Mouse (Mus musculus) heart, postnatal 14 days (tissue): ENCODE results near the gene Rhd. TPM values are rescaled to one million over a fixed set of nuclear protein-coding genes. Genes with fewer than 3 reads are reported as not detected.
A peak's percentile ranks its signal among the peaks of the same experiment; 100 is the strongest.
"Not testable (repeated sequence)": the region's sequence is repeated elsewhere in the genome, so short reads cannot be mapped to it uniquely, and the experiment has no call there.

Source experiments
- DNase-seq, 2 experiments: peaks; one replicate each; pipeline ENCODE4 v3.0.0; 2021 to 2022
- intact Hi-C: fragments of 180-260 bp; cut with DNase I; formaldehyde crosslinking; loops from one replicate; pipeline ENCODE4 v1.15.1; 2025
- long read RNA-seq, 2 experiments: library from polyadenylated mRNA; stranded (forward); transcript quantifications; one replicate each; pipeline ENCODE4 v2.0.0; 2021
- total RNA-seq, 2 experiments: library from RNA; stranded (reverse); gene quantifications; 2 replicates each; pipeline ENCODE4 v1.2.3; 2021

The Rhd gene
- 1 to 10 TPM; 2.5 TPM for total RNA-seq
- long read RNA-seq, experiment 1, partial matches to known transcripts, result 0 of 1 reads
- long read RNA-seq, experiment 1, other reads (novel, unspliced or antisense), result 1 of 1 reads
- long read RNA-seq, experiment 2, partial matches to known transcripts, result 0 of 4 reads
- long read RNA-seq, experiment 2, other reads (novel, unspliced or antisense), result 2 of 4 reads

DNA sequence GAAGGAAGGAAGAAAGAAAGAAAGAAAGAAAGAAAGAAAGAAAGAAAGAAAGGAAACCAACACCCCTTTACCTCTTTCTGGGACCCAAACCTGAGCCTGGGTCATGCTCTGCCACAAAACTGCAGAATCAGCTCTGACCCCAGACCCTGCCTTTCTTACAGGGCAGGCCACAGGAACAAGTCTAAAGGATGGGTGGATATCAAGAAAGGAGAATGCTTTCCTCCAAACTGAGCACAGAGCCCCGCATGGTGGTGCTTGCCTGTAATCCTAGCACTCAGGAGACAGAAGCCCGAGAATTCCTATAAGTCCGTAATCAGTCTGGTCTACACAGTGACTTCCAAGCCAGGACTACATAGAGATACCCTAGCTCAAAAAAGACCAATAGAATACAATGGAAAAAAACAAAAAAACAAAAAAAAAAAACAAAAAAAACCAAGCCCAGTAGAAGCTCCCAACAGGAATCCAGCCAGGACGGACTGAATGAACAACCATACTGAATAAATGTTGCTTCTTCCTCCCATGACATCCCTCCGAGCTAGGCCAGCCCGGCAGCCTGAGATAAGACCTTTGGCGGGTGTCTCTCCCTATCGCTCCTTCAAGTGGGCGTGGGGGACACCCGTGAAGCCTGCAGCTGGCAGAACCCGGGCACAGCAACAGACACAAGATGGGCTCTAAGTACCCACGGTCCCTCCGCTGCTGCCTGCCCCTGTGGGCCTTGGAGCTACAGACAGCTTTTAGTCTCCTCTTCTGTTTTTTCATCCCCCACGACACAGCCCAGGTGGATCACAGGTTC, at the start of gene Rhd:
Gene Rhd (plus strand): TSS at position 600 of the 793 bp plus-strand sequence.
- DNase-seq, result no peak
- intact Hi-C loops, result no loop called here

DNA sequence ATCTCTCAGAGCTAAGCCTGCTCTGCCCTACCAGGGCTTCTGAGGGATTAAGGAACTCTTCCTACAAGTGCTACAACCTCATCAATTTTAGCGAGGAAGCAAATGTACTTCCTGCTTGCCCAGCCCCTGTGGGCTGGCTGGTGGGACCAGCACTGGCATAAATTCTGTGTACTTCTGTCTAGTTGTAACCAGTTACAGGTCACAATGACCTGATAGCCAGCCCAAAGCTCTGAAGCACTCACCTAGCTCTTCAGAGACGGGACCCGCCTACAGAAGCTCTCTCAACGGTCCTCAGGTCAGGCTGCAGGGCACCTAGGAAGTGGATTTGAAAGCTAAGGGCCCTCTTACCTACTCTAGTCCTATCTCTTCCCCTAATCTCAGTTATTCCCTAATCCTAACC, 46.6 kb upstream of the Rhd start:
- DNase-seq, result no peak
- intact Hi-C loops, result no loop called here

DNA sequence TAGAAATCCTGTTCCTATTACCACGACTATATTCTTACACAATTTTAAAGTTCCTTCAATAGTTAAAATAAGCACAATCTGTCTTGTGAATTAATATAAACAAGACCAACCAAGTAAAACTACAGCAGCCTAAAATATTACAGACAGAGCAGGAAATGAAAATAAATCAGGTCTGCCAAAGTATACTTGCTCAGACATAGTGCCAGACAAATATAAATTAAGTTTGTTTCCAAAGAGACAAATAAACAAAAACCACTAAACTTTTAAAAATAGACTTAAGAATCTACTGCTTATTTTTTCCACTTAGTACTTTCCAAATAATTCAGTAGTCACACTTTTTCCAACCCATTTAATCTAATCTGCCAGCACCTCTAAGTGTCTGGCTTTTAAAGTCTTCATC, 43.3 kb upstream of the Rhd start:
- intact Hi-C loops, result loop anchor here (5.0 kb wide), 1 partner anchor 56 kb away; no protein-coding TSS in a partner anchor
- DNase-seq, result no peak

DNA sequence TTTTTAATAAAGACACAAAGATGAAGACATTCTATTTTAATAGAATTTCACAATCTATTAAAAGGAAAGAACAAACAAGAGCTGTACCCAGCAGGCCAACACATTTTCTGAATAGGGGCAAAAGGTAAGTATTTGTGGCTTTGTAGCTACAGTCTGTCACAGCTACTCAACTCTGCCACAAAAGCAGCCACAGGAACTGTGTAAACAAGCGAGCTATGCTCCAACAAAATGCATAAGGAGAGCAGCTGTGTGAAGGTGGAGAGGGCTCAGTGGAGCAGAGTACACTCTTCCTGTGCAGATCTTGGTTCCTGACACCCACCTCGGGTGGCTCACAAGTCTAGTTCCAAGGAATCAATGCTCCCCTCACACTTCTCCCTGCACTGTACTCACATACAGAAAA, 40.8 kb upstream of the Rhd start:
- DNase-seq, result no peak
- intact Hi-C loops, result loop anchor here (5.0 kb wide), 1 partner anchor 54 kb away; no protein-coding TSS in a partner anchor

DNA sequence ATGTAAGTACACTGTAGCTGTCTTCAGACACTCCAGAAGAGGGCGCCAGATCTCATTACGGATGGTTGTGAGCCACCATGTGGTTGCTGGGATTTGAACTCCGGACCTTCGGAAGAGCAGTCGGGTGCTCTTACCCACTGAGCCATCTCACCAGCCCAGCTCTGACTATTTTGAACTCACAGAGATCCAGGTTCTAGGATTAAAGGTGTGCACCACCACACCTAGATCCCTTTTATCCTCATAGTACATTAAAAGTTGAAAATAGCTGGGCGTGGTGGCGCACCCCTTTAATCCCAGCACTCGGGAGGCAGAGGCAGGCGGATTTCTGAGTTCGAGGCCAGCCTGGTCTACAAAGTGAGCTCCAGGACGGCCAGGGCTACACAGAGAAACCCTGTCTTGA, 38.5 kb upstream of the Rhd start:
- DNase-seq, intact Hi-C loops: not testable (repeated sequence)

DNA sequence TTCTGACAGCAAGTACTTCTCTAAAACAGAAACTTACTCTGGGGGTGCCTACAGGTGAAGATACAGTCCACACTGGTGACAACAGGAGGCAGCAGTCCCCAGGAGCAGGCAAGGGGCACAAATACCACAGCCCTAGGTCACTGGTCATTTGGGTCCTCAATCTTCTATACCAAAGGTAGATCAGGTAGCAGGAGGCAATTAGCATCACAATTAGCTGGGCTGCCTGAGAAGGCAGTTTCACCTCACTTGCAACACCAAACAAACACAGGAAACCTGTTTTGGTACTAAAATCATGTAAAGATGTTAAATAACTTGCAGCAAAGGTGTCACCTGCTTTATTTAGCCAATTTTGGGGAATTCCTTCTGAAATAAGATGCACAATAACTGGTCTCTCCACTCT, 38.0 kb upstream of the Rhd start:
- DNase-seq, result no peak
- intact Hi-C loops, result no loop called here

DNA sequence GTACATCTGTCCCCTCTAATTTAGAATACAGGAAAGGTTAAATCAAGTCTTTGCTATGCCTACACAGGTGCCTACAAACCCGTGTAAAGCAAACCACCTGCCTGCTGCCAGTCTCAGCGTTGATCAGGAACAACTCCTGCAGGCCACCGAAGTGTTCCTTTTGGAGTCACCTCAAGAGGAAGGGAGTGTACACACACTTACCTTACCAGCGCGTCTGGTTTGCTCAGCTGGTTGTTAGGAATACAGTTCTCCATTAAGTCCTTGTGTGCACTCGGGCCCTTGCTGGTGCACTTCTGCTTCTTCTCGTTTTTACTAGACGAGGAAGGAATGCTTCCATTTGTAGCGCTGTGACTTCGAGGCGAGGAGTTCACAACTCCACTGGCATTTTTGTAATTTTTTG, 36.5 kb upstream of the Rhd start:
- intact Hi-C loops, result no loop called here
- DNase-seq, result no peak

DNA sequence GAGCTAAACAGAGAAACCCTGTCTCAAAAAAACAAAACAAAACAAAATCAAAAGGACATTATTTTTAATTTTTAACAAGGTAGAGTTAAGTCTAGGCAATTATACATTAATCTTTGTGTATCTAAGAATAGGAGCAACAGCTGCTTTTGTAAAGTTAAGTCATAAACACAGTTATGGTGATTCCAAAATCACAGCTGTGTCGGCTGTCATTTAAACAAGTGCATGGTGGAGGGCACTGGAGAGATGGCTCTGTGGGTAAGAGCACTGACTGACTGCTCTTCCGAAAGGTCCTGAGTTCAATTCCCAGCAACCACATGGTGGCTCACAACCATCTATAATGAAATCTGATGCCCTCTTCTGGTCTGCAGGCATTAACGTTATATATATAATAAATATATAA, 32.4 kb upstream of the Rhd start:
- intact Hi-C loops, result no loop called here

DNA sequence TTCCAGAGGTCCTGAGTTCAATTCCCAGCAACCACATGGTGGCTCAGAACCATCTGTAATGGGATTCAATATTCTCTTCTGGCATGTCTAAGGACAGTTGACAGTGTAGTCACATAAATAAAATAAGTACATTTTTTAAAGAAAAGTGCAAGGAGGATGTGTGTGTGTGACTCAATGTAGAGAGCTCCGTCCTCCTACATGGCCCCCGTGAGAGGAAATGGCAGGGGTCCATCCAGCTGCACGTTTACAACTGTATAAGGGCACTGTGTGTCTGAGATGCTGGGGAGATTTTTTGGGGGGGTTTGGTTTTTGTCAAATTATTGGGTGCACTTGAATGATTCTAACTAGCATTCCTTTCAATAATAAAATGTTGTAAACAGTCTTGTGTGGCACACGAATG, 28.9 kb upstream of the Rhd start:
- intact Hi-C loops, result no loop called here
- no peak for DNase-seq

More for the DNA sequence above, 32.4 kb upstream of the Rhd start:
- DNase-seq, result no peak

DNA sequence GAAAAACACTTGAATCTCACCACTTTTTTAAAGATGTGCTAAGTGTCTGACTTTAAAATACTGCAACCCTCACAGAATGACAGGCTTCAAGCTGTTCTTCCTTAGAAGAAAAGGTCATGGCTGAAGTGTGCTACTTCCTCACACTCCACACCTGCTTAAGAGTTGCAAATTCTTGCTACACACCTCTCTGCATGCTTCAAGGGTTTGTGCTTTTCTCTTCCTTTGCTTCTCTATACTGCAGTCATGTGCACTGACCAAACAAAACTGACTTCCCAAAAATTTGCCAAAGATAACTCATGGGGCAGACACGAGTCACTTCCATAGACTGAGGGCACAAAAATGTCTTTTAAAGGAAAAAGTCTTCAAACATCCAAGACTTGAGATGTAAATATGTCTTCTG, 26.1 kb upstream of the Rhd start:
- no peak for DNase-seq
- intact Hi-C loops, result no loop called here

DNA sequence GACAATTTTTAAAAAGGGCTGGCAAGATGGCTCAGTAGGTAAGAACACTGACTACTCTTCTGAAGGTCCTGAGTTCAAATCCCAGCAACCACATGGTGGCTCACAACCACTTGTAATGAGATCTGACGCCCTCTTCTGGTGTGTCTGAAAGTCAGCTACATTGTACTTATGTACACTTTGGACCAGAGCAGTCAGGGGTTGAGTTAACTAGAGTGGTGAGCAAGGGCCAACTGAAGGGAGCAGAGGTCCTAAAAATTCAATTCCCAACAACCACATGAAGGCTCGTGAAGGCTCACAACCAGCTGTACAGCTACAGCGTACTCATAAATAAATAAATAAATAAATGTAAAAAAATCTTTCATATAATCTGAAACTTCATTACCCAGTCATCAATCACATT, 25.6 kb upstream of the Rhd start:
- intact Hi-C loops, DNase-seq: not testable (repeated sequence)

DNA sequence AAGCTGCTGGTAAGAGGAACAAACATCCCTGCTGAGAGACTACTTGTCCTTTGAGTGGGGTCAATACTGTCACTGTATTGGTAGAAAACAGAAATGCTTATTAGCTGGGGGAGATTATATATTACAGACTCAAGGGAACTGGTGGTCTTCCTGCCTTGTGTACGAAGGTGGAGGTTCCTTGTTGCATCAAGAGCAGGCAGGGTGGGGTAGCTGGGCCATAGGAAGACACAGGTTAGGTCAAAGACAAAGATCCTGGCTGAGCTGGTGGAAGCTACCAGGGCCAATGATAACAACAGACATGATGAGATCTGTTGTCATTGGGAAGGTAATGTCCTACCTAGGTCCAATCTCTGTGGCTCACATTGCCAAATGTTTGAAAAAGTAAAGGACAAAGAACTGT, 24.1 kb upstream of the Rhd start:
- intact Hi-C loops, result no loop called here
- DNase-seq, result no peak

DNA sequence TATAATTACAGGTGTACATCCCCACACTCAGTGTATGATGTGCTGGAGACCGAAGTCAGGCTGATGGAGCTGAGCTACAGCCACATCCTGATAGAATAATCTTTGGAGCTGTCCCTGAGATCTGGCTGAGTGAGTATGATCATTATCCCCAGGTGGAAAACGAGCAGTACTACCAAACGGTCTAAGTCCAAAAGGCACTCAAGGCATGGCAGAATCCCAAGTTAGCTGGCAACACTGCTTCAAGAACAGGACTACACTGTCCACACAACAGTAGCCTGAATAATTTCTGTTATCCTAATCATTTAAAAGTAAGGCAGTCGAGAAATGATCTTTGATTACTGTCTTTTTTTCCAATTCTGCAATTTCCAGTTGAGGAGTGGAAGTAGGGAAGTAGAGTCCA, 20.8 kb upstream of the Rhd start:
- DNase-seq, result no peak
- intact Hi-C loops, result no loop called here

DNA sequence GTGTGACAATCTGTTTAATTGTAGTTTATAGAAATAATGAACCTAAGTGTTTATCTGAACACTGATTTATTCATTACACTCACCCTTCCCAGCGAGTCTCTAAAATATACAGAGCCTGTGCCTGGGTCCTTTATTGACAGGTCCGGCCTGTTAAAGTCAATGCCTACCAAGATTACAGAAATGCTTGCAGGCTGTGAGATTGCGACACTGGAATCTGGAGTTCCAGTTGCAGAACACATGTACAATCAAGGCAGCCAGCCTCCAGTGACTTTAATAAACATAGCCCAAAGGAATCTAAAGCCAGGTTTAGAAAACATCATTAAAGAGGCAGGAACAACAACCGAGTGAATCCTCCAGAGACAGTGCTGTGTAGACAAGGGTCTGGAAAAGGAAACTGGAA, 16.7 kb upstream of the Rhd start:
- no peak for DNase-seq
- intact Hi-C loops, result no loop called here

DNA sequence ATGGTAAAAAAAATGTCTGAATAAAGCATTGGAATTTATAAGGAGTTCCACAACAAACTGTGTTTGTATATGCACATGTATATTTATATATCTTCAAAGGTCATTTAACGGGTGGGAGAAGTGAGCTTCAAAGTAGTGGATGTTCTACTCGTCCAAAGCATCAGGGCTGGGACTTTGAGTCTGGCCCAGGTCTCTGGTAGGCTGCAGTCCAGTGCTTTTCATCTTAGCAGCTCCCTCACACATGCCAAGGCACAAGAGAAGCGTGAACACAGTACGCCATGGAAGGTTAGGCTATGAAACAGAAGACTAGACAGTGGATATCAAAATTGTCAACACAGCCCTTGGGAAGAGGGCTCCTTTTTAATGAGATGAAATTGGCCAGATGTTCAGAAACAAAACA, 13.8 kb upstream of the Rhd start:
- intact Hi-C loops, result no loop called here

DNA sequence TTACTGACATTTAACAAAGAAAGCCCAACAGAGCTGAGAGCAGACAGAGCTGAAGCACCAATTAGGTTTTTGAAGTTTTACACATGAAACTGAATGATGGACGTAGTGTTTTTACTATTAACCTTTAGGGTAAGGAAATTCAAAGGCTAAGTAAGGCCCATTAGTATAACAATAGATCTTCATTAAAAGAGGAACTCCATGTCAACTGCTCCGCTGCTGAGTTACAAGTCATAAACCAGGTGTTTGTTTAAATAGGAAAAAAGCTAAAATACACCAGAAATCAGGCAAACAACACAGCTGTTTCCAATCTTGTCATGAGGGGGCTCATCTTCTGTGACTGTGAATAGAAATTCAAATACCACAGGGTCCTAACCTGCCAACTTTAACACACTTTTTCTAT, 13.1 kb upstream of the Rhd start:
- intact Hi-C loops, result no loop called here
- DNase-seq, result no peak

More for the DNA sequence above, 13.8 kb upstream of the Rhd start:
- DNase-seq, result no peak

DNA sequence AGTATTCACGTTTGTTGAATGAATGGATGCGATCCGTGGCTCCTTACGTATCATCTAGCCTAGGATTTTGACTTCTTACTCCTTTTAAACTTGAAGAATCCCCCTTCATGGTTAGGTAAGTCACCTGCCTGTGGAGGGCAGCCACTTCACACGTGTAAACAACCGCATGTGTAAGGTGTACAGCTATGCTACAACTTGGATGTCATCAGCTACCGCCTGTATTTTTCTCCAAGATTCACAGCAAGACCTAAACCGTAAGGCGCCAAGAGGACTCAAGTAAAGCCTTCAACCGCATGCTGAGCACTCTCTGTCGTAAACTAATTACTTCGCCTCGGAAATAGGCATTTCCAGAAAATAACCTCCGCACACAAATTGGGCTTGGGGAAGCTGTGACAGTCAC, 12.5 kb upstream of the Rhd start:
- intact Hi-C loops, result no loop called here
- no peak for DNase-seq

DNA sequence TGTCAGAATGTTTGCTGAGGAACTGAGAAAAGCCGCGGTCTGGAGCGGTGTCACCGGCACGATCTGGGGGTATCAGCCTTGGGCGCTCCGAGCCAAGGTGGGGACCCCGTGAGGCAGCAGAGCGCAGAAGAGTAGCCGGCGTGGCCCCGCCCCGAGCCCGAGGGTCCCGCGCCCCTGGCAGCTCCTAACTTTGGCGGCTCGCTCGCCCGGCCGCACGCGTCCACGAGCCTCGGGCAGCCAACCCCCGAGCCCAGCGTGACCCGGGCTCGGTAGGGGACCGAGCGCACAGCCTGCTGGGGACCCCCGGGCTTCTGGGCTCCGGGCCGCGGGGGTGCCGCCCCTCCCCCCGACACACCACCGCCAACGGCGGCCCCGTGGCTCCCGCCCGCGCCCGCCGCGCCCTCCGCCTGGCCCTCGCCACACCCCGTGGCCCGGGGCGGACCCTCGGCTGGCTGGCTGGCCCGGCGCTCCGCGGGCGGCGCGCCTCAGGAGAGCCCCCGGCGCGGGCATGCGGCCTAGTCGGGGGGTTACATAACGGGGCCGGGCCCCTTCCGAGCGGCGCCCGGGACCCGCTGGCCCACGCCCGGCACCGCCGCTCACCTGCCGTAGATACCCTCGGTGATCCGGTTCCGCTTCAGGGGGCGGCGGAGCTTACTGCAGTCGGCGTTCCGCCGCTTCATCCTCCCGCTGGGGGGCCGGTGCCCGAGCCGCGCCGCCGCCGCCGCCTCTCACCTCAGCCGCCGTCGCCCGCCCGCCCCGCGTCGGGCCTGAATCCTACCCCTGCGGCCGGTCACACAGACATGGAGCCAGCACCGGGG, 11.7 kb upstream of the Rhd start:
- intact Hi-C loops, result no loop called here
- DNase-seq, result peak; percentile 55 to 74

DNA sequence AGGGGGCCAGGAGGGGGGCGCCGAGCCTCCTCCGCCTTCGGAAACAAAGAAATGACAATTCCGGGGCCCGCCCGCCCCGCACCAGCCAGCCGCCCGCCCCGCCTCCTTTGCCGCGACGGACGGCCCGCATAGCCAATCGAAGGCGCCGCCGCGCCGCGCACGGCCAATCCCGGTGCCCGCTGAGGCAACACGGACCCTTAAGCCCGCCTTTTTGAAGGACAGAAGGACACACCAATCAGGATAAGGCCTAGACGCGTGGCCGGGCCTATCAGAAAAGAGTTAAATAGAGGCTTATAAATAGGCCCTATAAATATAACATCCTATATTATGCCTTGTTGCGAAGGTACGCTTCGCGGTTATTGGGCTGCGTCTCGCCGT, 11.1 kb upstream of the Rhd start, which contains the start of gene Maco1:
Gene Maco1 (minus strand): TSS at position 87 of the 378 bp plus-strand sequence.
- intact Hi-C loops, result no loop called here

DNA sequence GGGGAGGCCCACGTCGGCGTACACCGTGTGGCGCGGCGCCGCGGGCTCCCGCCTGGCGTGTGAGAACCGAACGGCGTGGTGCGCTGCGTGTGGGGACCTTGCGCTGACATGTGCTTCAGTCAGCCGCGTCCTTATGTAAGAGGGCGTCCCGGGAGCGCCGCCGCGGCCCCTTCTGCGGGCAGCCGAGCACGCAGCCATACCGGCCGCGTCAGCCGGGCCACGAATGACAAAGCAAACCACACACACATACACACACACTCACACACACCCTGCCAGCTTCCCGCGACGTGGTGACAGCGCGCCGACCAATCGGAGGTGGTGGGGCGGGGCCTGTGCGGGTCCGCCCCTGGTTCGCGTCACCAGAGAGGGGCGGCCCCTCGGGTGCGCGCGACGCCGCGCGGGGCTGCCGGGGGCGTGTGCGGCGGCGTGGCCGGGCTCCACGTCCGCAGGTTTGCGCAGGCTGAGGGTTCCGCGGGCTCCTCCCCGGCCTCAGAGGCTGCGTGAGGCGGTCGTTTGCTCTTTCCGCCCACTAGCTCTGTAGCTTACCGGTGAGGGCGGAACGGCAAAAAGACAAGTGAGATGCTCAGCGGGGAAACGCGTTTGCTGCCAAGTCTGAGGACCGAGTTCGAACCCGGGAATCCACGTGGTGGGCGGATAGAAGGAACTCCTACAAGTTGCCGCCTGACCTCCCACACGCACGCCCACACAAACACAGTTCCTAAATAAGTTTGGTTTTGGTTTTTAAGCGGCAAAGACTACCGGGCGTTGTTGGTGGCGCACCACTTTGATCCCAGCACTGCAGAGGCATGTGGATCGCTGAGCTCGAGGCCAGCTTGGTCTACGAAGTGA, 10.5 kb upstream of the Rhd start:
- peak; percentile 96 for DNase-seq
- intact Hi-C loops, result no loop called here

More for the DNA sequence above, 11.1 kb upstream of the Rhd start, which contains the start of gene Maco1:
- DNase-seq, result peak; percentile 100
